Mouse (Mus musculus): ENCODE measurements around the gene Olfr44. TPM values are rescaled to one million over a fixed set of nuclear protein-coding genes. Genes with fewer than 3 reads are reported as not detected.

Olfr44 gene
- not detected in 2 replicates for polyA plus RNA-seq (2015; fragmentation: Nextera tagmentation; extraction: Ambion mirVana)

- H3K9ac ChIP-seq (replicated peaks) = no peak within 1 kb of the TSS
- 81% methylated on average over 2 of the region's 2 CpGs for WGBS (ENCODE audit: insufficient replicate concordance)
- no peak for TF ChIP-seq CTCF (IDR thresholded peaks at IDR 0.05; ENCODE audit: low read depth)
- no peak for TF ChIP-seq EP300 (IDR thresholded peaks at IDR 0.05; ENCODE audit: low read depth)
- H3K4me3 ChIP-seq (ENCODE audit: low read depth, low read length) = no peak within 1 kb of the TSS
- no peaks in the 10 kb centered on the region for H3K9me3 ChIP-seq (ENCODE audit: low read length)
- no peaks in the 10 kb centered on the region for H3K4me1 ChIP-seq (ENCODE audit: insufficient read depth)
- H3K27me3 ChIP-seq (ENCODE audit: insufficient read depth, low read length) = no peaks in the 10 kb centered on the region
- ATAC-seq (no peak), DNase-seq (no peak)
- no peaks in the 10 kb centered on the region for H3K36me3 ChIP-seq (replicated peaks; ENCODE audit: insufficient read depth, low read length)
- no peak within 1 kb of the TSS for H3K4me2 ChIP-seq (ENCODE audit: low read depth, low read length)
- H3K27ac ChIP-seq (ENCODE audit: low read depth) = no peak within 1 kb of the TSS
Observed at GRCm38 (mm10) chr9:39493895-39494294, at the start of gene Olfr44. Gene Olfr44, minus strand, starts transcription at chr9:39493995.

- no peaks in the 10 kb centered on the region for H3K27me3 ChIP-seq (ENCODE audit: insufficient read depth, low read length)
- TF ChIP-seq EP300 (IDR thresholded peaks at IDR 0.05; ENCODE audit: low read depth) (no peak), CTCF (IDR thresholded peaks at IDR 0.05; ENCODE audit: low read depth) (no peak)
- WGBS (ENCODE audit: insufficient replicate concordance) = 83% methylated on average over 1 of the region's 1 CpGs
- H3K9me3 ChIP-seq (ENCODE audit: low read length) = no peaks in the 10 kb centered on the region
- H3K4me2 ChIP-seq (ENCODE audit: low read depth, low read length) = no peak overlapping the region
- H3K36me3 ChIP-seq (replicated peaks; ENCODE audit: insufficient read depth, low read length) = no peaks in the 10 kb centered on the region
- no peak overlapping the region for H3K9ac ChIP-seq (replicated peaks)
- H3K4me1 ChIP-seq (ENCODE audit: insufficient read depth) = no peaks in the 10 kb centered on the region
- no peak overlapping the region for H3K27ac ChIP-seq (ENCODE audit: low read depth)
- H3K4me3 ChIP-seq (ENCODE audit: low read depth, low read length) = no peak overlapping the region
- DNase-seq (no peak), ATAC-seq (no peak)
Observed at GRCm38 (mm10) chr9:39523616-39524285, 30.0 kb upstream of the Olfr44 start.

GRCm38 (mm10) chr9:39518595-39518994 is 24.8 kb upstream of the Olfr44 start:
- ATAC-seq = no peak
- H3K4me1 ChIP-seq (ENCODE audit: insufficient read depth) = no peaks in the 10 kb centered on the region
- DNase-seq = no peak

DNA sequence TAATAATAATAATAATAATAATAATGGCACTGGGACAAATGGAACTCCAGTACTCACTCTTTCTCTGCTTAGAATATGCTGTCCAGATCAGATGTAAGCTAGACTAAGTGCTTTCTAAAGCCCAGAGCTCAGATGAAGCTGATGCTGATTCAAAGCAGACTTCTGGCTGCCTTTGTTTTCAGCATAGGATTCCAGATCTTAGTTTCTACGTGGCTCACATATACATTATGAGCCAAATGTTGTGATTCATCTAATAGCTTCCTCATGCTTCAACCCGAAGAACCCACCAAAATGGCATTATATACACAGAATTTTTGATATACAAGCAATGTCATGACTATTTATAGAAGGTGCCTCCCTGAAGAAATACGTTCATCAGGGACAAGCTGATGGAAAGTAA is 21.7 kb upstream of the Olfr44 start, which contains the start of gene Olfr957:
TSS of gene Olfr957 (minus strand) at position 279 of the 400 bp plus-strand sequence.
- DNase-seq (no peak), ATAC-seq (no peak)
- Histone ChIP-seq H3K9ac (replicated peaks) (no peak within 1 kb of the TSS), H3K4me1 (ENCODE audit: insufficient read depth) (no peaks in the 10 kb centered on the region), H3K4me2 (ENCODE audit: low read depth, low read length) (no peak within 1 kb of the TSS), H3K27ac (ENCODE audit: low read depth) (no peak within 1 kb of the TSS), H3K4me3 (ENCODE audit: low read depth, low read length) (no peak within 1 kb of the TSS), H3K9me3 (ENCODE audit: low read length) (no peaks in the 10 kb centered on the region), H3K36me3 (replicated peaks; ENCODE audit: insufficient read depth, low read length) (no peaks in the 10 kb centered on the region), H3K27me3 (ENCODE audit: insufficient read depth, low read length) (no peaks in the 10 kb centered on the region)
- 56% methylated on average over 3 of the region's 3 CpGs for WGBS (ENCODE audit: insufficient replicate concordance)
- TF ChIP-seq EP300 (IDR thresholded peaks at IDR 0.05; ENCODE audit: low read depth) (no peak), CTCF (IDR thresholded peaks at IDR 0.05; ENCODE audit: low read depth) (no peak)

More at GRCm38 (mm10) chr9:39518595-39518994, 24.8 kb upstream of the Olfr44 start:
- Histone ChIP-seq H3K27me3 (ENCODE audit: insufficient read depth, low read length) (no peaks in the 10 kb centered on the region), H3K36me3 (replicated peaks; ENCODE audit: insufficient read depth, low read length) (no peaks in the 10 kb centered on the region), H3K4me2 (ENCODE audit: low read depth, low read length) (no peak overlapping the region), H3K9ac (replicated peaks) (no peak overlapping the region), H3K4me3 (ENCODE audit: low read depth, low read length) (no peak overlapping the region), H3K9me3 (ENCODE audit: low read length) (no peaks in the 10 kb centered on the region), H3K27ac (ENCODE audit: low read depth) (no peak overlapping the region)
- TF ChIP-seq EP300 (IDR thresholded peaks at IDR 0.05; ENCODE audit: low read depth) (no peak), CTCF (IDR thresholded peaks at IDR 0.05; ENCODE audit: low read depth) (no peak)

DNA sequence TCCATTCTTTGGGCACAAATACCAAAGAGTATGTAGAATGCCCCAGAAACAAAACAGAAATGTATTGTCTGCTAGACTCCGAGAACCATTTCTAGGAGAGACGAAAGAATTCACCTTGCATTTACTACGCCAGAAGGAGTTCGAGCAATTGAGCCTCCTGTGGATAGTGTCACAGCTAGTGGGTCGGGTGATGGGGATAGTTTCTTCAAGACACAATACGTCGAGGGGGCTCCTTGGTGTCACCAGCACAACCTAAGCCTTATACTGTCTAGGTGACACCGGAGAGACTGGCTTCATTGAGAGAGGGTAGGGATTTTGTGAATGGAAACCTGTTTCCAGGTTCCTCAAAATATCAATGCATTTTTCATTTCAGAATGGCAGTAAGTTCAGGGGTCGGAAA is 15.6 kb upstream of the Olfr44 start:
- Histone ChIP-seq H3K4me2 (ENCODE audit: low read depth, low read length) (no peak overlapping the region), H3K9ac (replicated peaks) (no peak overlapping the region), H3K36me3 (replicated peaks; ENCODE audit: insufficient read depth, low read length) (no peaks in the 10 kb centered on the region), H3K9me3 (ENCODE audit: low read length) (no peaks in the 10 kb centered on the region), H3K27me3 (ENCODE audit: insufficient read depth, low read length) (no peaks in the 10 kb centered on the region), H3K27ac (ENCODE audit: low read depth) (no peak overlapping the region), H3K4me1 (ENCODE audit: insufficient read depth) (no peaks in the 10 kb centered on the region), H3K4me3 (ENCODE audit: low read depth, low read length) (no peak overlapping the region)
- ATAC-seq (no peak), DNase-seq (no peak)
- 63% methylated on average over 9 of the region's 9 CpGs for WGBS (ENCODE audit: insufficient replicate concordance)
- TF ChIP-seq EP300 (IDR thresholded peaks at IDR 0.05; ENCODE audit: low read depth) (no peak), CTCF (IDR thresholded peaks at IDR 0.05; ENCODE audit: low read depth) (no peak)

DNA sequence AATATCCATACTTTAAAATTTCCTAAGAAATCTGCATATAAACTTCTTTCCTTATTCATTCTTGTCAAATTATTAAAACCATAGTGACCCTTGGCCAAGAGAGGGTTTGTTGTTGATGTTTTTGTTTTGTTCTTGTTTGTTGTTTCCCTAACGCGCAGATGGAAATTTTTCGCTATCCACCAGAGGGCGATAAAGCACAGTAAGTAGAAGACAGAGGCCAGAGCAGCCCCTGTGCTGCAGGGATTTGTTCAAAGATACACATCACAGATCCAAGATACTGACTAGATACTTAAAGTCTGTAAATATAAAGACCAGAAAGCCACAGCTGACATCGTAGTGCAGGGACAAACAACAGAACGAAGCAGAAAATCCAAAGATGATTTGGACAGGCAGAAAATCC is 15.2 kb upstream of the Olfr44 start:
- ATAC-seq = no peak
- Histone ChIP-seq H3K9ac (replicated peaks) (no peak overlapping the region), H3K4me3 (ENCODE audit: low read depth, low read length) (no peak overlapping the region), H3K9me3 (ENCODE audit: low read length) (no peaks in the 10 kb centered on the region), H3K36me3 (replicated peaks; ENCODE audit: insufficient read depth, low read length) (no peaks in the 10 kb centered on the region), H3K4me2 (ENCODE audit: low read depth, low read length) (no peak overlapping the region), H3K27ac (ENCODE audit: low read depth) (no peak overlapping the region), H3K27me3 (ENCODE audit: insufficient read depth, low read length) (no peaks in the 10 kb centered on the region), H3K4me1 (ENCODE audit: insufficient read depth) (no peaks in the 10 kb centered on the region)
- peak; percentile 15 for DNase-seq
- 9% methylated on average over 6 of the region's 6 CpGs for WGBS (ENCODE audit: insufficient replicate concordance)
- peak; percentile 60 for TF ChIP-seq CTCF (IDR thresholded peaks at IDR 0.05; ENCODE audit: low read depth)
- TF ChIP-seq EP300 (IDR thresholded peaks at IDR 0.05; ENCODE audit: low read depth) = no peak
